In the genomic region with DNA sequence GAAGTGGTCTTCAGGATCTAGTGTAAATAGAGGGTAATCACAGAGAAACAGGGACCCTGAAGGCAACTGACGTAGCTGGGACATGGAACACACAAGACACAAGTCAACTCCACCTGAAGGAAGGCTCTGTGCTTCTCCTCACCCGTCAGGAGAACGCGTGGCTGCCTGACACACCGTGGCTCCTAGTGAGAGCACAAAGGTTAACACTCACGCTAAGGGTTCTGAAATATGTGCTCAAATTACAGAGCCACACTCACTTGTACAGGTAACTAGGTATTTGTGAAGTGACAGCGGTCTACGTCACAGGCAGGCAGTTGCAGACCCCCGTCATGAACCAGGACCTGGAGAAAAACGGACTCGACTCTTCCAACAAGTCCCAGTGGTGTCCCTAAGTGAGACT, we compare ENCODE assay signal across 14 mouse cellular contexts. TPM values are rescaled to one million over a fixed set of nuclear protein-coding genes. Genes with fewer than 3 reads are reported as not detected.
A peak's percentile ranks its signal among the peaks of the same experiment; 100 is the strongest.
DNase-seq lines count a peak whose midpoint lies in the region; ATAC-seq and TF ChIP-seq lines count a peak whose summit lies in the region.
"Had no signal": no experiment of that assay in that cellular context is flagged by ENCODE, and none has a peak within 500 bp of the region (broad histone marks: within the 10 kb centered on the region; RNA-seq: fewer than 3 reads in every experiment).

No protein-coding gene starts in this region.

- H3K4me1 ChIP-seq in heart, embryonic 16.5 days (ENCODE audit: control insufficient read depth, insufficient read depth, low read length), result peaks cover 35% of the 10 kb centered on the region
- peaks cover 9% of the 10 kb centered on the region; the same call in 1 of the 2 replicates for H3K4me1 ChIP-seq in lung, embryonic 14.5 days (ENCODE audit: insufficient read depth)
- peaks cover 25% of the 10 kb centered on the region for H3K4me1 ChIP-seq in hindbrain, postnatal 0 days (ENCODE audit: insufficient read depth, low read length)
- peaks cover 51% of the 10 kb centered on the region for H3K4me1 ChIP-seq in small intestine, adult 2 months (ENCODE audit: control insufficient read depth, insufficient read depth, insufficient read length, low read length)

- no peak for TF ChIP-seq POLR2A in small intestine, adult 2 months (IDR thresholded peaks at IDR 0.05; ENCODE audit: low read depth, low read length)

- no peaks in the 10 kb centered on the region for H3K27me3 ChIP-seq in heart, embryonic 16.5 days (ENCODE audit: control insufficient read depth, insufficient read depth, low read length)
- H3K27me3 ChIP-seq in lung, embryonic 14.5 days (ENCODE audit: insufficient read depth, low read length), result no peaks in the 10 kb centered on the region
- no peaks in the 10 kb centered on the region for H3K27me3 ChIP-seq in hindbrain, postnatal 0 days (ENCODE audit: insufficient read depth, low read length)
- no peaks in the 10 kb centered on the region for H3K27me3 ChIP-seq in small intestine, adult 2 months (ENCODE audit: control insufficient read depth, insufficient read depth, low read length)
- H3K27me3 ChIP-seq: embryonic facial prominence, embryonic 12.5 days; heart, embryonic 15.5 days had no signal

- TF ChIP-seq CTCF in lung, embryonic 14.5 days (IDR thresholded peaks at IDR 0.05; ENCODE audit: low read depth), result no peak
- TF ChIP-seq CTCF in hindbrain, postnatal 0 days (IDR thresholded peaks at IDR 0.05; ENCODE audit: low read depth), result no peak
- no peak for TF ChIP-seq CTCF in small intestine, adult 2 months (IDR thresholded peaks at IDR 0.05; ENCODE audit: extremely low read depth, insufficient read length, insufficient replicate concordance, low read depth, low read length)

- no peaks in the 10 kb centered on the region for H3K9me3 ChIP-seq in heart, embryonic 16.5 days (replicated peaks; ENCODE audit: control insufficient read depth, low read length)
- H3K9me3 ChIP-seq in lung, embryonic 14.5 days (ENCODE audit: low read depth, low read length), result no peaks in the 10 kb centered on the region
- no peaks in the 10 kb centered on the region for H3K9me3 ChIP-seq in hindbrain, postnatal 0 days (ENCODE audit: low read length)
- H3K9me3 ChIP-seq: embryonic facial prominence, embryonic 12.5 days; heart, embryonic 15.5 days had no signal

- H3K9ac ChIP-seq in heart, embryonic 16.5 days (ENCODE audit: low read length), result no peak overlapping the region
- no peak overlapping the region for H3K9ac ChIP-seq in lung, embryonic 14.5 days
- no peak overlapping the region for H3K9ac ChIP-seq in hindbrain, postnatal 0 days (replicated peaks; ENCODE audit: low read length)
- H3K9ac ChIP-seq: embryonic facial prominence, embryonic 12.5 days; heart, embryonic 15.5 days had no signal

- no peak for ATAC-seq in heart, embryonic 16.5 days (replicated peaks; ENCODE audit: extremely low read depth, insufficient read depth, low FRiP score)
- ATAC-seq in lung, embryonic 14.5 days (ENCODE audit: insufficient read depth), result no peak; the same call in 1 of the 2 replicates
- peak; percentile 19; the same call in 1 of the 2 replicates for ATAC-seq in hindbrain, postnatal 0 days

- H3K4me2 ChIP-seq in heart, embryonic 16.5 days (ENCODE audit: low read depth, low read length), result no peak overlapping the region
- peak overlapping the region; percentile 35; the same call in 1 of the 2 replicates for H3K4me2 ChIP-seq in lung, embryonic 14.5 days
- no peak overlapping the region for H3K4me2 ChIP-seq in hindbrain, postnatal 0 days (ENCODE audit: low read depth, low read length)
- H3K4me2 ChIP-seq: embryonic facial prominence, embryonic 12.5 days; heart, embryonic 15.5 days had no signal

- H3K4me3 ChIP-seq in heart, embryonic 16.5 days (ENCODE audit: low read length), result no peak overlapping the region
- no peak overlapping the region for H3K4me3 ChIP-seq in lung, embryonic 14.5 days (ENCODE audit: low read depth, low read length)
- no peak overlapping the region for H3K4me3 ChIP-seq in hindbrain, postnatal 0 days (ENCODE audit: low read length)
- peak overlapping the region; percentile 10; the same call in 1 of the 2 replicates for H3K4me3 ChIP-seq in small intestine, adult 2 months (ENCODE audit: low read depth, low read length)
- H3K4me3 ChIP-seq: embryonic facial prominence, embryonic 12.5 days; heart, embryonic 15.5 days had no signal

- no peaks in the 10 kb centered on the region for H3K36me3 ChIP-seq in heart, embryonic 16.5 days (ENCODE audit: control insufficient read depth, insufficient read depth)
- no peaks in the 10 kb centered on the region for H3K36me3 ChIP-seq in lung, embryonic 14.5 days (ENCODE audit: insufficient read depth)
- H3K36me3 ChIP-seq in hindbrain, postnatal 0 days (ENCODE audit: insufficient read depth, low read length), result no peaks in the 10 kb centered on the region
- 0 out of 2 replicates have a peak, but pooled peaks cover 1% of the 10 kb centered on the region for H3K36me3 ChIP-seq in small intestine, adult 2 months (ENCODE audit: control insufficient read depth, insufficient read depth, low read length)
- H3K36me3 ChIP-seq: heart, embryonic 15.5 days had no signal

- DNase-seq in heart, postnatal 25 days (ENCODE audit: low spot score), result no peak
- no peak for DNase-seq in lung, embryonic 14.5 days
- no peak for DNase-seq in lung, postnatal 10 days
- DNase-seq in hindbrain, postnatal 0 days (ENCODE audit: low spot score), result no peak
- DNase-seq in urinary bladder, postnatal 14 days (ENCODE audit: low spot score), result no peak
- DNase-seq in urinary bladder, postnatal 36 days (ENCODE audit: low spot score in 2 of 2), result no peak
- DNase-seq: B cell, adult 2 months; cerebellum, adult 9-10 months; thymus, adult 18-20 months had no signal

- intact Hi-C loops in heart, postnatal 25 days (cut with DNase I), result loop anchor here (2.0 kb wide), 1 partner anchor 22 kb away; no protein-coding TSS in a partner anchor

- 84% methylated on average over 11 of the region's 11 CpGs for WGBS in heart, embryonic 16.5 days
- WGBS in lung, embryonic 14.5 days, result 69% methylated on average over 11 of the region's 11 CpGs
- 84% methylated on average over 11 of the region's 11 CpGs for WGBS in hindbrain, postnatal 0 days
- WGBS in small intestine, adult 2 months, result 41% methylated on average over 11 of the region's 11 CpGs

- 0 out of 2 replicates have a peak overlapping the region, but pooled peaks have one; percentile 7 for H3K27ac ChIP-seq in heart, embryonic 16.5 days (ENCODE audit: low read length)
- H3K27ac ChIP-seq in lung, embryonic 14.5 days (ENCODE audit: low read depth), result peak overlapping the region; percentile 75
- H3K27ac ChIP-seq in hindbrain, postnatal 0 days, result peak overlapping the region; percentile 27; the same call in 1 of the 2 replicates
- peak overlapping the region; percentile 94 for H3K27ac ChIP-seq in small intestine, adult 2 months (ENCODE audit: insufficient read depth, low read depth, low read length)
- H3K27ac ChIP-seq: embryonic facial prominence, embryonic 12.5 days; heart, embryonic 15.5 days had no signal

RNA-seq across cellular contexts. Expression of a gene that starts 24.5 kb away (rescaled TPM):
- 19.6 and 27.3 TPM in 2 replicates for polyA plus RNA-seq in heart, embryonic 16.5 days (2015; fragmentation: Nextera tagmentation; extraction: Ambion mirVana)
- total RNA-seq in heart, postnatal 25 days (2021), result 10 to 100 TPM; 57.5 to 60.2 TPM
- polyA plus RNA-seq in lung, embryonic 14.5 days (2014; fragmentation: Nextera tagmentation; extraction: Ambion mirVana), result 45.1 and 47.5 TPM in 2 replicates
- total RNA-seq in hindbrain, postnatal 0 days (2014; rRNA removed), result 229 and 236 TPM in 2 replicates
- polyA plus RNA-seq in hindbrain, postnatal 0 days (2015; fragmentation: Nextera tagmentation; extraction: Ambion mirVana), result 28.4 and 30.4 TPM in 2 replicates
- polyA plus RNA-seq in small intestine, adult 2 months (2012; rRNA removed), result 190 and 472 TPM in 2 replicates
- total RNA-seq: MEL had no signal

RNA-seq across cellular contexts. Expression of a gene that starts 53.6 kb away (rescaled TPM):
- 1.3 and 1.4 TPM in 2 replicates for polyA plus RNA-seq in heart, embryonic 16.5 days (2015; fragmentation: Nextera tagmentation; extraction: Ambion mirVana)
- not detected for total RNA-seq in heart, postnatal 25 days (2021)
- polyA plus RNA-seq in lung, embryonic 14.5 days (2014; fragmentation: Nextera tagmentation; extraction: Ambion mirVana), result 0.50 and 0.68 TPM in 2 replicates
- 4.3 and 11.8 TPM in 2 replicates for total RNA-seq in hindbrain, postnatal 0 days (2014; rRNA removed)
- 6.0 and 7.8 TPM in 2 replicates for polyA plus RNA-seq in hindbrain, postnatal 0 days (2015; fragmentation: Nextera tagmentation; extraction: Ambion mirVana)
- not detected in 2 replicates for polyA plus RNA-seq in small intestine, adult 2 months (2012; rRNA removed)
- total RNA-seq: MEL had no signal

Comparison
In these comparisons a context has a peak if more than half of its experiments do, and no peak if none do; other contexts are left out.
1. H3K27ac ChIP-seq: peak in every context shown above with its lines; median percentile 94 in small intestine, adult 2 months; 75 in lung, embryonic 14.5 days; 27 in hindbrain, postnatal 0 days; 7 in heart, embryonic 16.5 days.